Mouse (Mus musculus) layer of hippocampus, adult 9-11 months (tissue): ENCODE results near the gene Mrs2.
A peak's percentile ranks its signal among the peaks of the same experiment; 100 is the strongest.
"Not testable (repeated sequence)": the region's sequence is repeated elsewhere in the genome, so short reads cannot be mapped to it uniquely, and the experiment has no call there.

Experiments
- DNase-seq: peaks from one replicate; pipeline ENCODE4 v3.0.0; 2022

The Mrs2 gene

GRCm38 (mm10) chr13:24976384-24976783 is 43.8 kb downstream of the Mrs2 start:
- DNase-seq, result peak; percentile 80

- DNase-seq, result not testable (repeated sequence)
Measured at GRCm38 (mm10) chr13:24971776-24972175, 48.4 kb downstream of the Mrs2 start.

- no peak for DNase-seq
Measured at GRCm38 (mm10) chr13:24965846-24966201, 54.4 kb downstream of the Mrs2 start.

- no peak for DNase-seq
Measured at GRCm38 (mm10) chr13:24965130-24965845, 54.9 kb downstream of the Mrs2 start.

- no peak for DNase-seq
Measured at GRCm38 (mm10) chr13:24962119-24962518, 58.1 kb downstream of the Mrs2 start.

DNA sequence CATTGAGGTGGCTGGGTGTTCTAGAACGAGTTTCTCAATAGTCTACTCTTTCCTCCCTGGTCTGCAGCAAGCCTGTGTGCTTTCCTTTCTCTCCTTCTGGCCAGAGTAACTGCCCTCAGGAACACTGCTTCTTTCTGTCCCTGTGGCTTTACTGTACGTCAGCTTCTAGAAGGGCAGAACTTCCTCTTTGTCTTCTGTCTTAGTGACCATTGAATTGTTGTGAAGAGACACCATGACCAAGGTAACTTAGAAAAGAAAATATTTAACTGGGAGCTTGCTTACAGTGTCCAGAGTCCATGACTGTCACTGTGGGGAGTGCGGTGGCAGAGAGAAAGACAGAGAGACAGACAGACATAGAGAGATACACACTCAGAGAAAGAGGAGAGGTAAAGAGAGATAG is 60.1 kb downstream of the Mrs2 start:
- DNase-seq, result no peak

DNA sequence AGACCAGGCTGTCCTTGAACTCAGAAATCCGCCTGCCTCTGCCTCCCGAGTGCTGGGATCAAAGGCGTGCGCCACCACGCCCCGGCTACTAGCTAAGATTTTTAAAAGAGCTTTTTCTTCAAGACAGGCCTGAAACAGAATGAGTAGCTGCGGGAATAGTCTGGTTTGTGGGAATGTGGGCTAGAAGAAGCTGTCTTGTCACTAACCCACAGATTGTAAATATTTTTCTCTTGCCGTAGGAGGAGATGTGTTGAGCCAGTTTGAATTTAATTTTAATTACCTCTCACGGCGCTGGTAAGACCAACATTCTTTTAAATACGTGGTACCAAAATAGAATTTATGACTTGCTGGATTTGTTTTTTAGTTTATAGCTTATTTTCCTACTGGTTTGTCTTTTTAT is 61.5 kb downstream of the Mrs2 start:
- no peak for DNase-seq

- DNase-seq, result no peak
Measured at GRCm38 (mm10) chr13:24955500-24955899, 64.7 kb downstream of the Mrs2 start.

GRCm38 (mm10) chr13:24955091-24955490 is 65.1 kb downstream of the Mrs2 start:
- no peak for DNase-seq

- DNase-seq, result no peak
Measured at GRCm38 (mm10) chr13:24952659-24953058, 67.5 kb downstream of the Mrs2 start.

- no peak for DNase-seq
Measured at GRCm38 (mm10) chr13:24948870-24949269, 71.3 kb downstream of the Mrs2 start.

GRCm38 (mm10) chr13:24947158-24947557 is 73.0 kb downstream of the Mrs2 start:
- no peak for DNase-seq

- no peak for DNase-seq
Measured at GRCm38 (mm10) chr13:24945567-24945966, 74.6 kb downstream of the Mrs2 start.

GRCm38 (mm10) chr13:24943303-24943702 is 76.9 kb downstream of the Mrs2 start:
- no peak for DNase-seq

- peak; percentile 44 for DNase-seq
Measured at GRCm38 (mm10) chr13:24942512-24943282, 77.5 kb downstream of the Mrs2 start, which contains the start of gene Gpld1. Gene Gpld1, plus strand, starts transcription at chr13:24943152.

GRCm38 (mm10) chr13:24939472-24939871 is 80.7 kb downstream of the Mrs2 start:
- no peak for DNase-seq

DNA sequence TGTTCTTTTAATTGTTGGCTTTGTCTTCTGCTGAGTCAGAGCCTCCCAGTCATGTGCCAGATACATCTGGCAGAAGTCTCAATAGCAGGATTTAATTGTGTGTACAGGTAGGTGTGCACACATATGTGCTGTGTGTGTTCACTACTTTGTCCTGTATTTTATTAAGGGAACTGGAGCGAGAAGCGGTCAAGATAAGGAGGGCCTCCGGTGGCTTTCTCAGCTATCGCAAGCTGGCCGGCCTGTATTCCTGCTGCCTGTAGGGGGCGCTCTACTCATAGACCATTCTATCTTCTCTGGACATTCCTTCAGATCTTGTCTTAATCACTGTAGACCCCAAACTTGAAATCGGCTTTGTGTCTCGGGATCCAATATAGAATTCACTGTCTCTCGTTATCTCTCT is 81.5 kb downstream of the Mrs2 start:
- DNase-seq, result peak; percentile 66

DNA sequence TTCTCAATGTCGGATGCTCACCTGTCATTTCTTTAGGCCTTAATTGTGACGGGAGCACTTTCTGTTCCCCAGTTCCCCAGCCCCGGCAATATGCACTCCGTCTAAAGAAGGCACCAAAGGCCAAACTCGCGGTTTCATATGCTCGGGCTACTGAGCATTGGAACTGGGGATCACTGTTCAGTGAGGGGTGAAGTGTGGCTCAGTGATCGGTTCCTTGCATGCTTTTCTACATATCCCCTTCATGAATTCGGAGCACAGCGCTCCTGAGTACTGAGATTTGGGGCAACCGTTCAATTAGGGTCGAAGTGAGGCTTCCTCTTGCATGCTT is 82.4 kb downstream of the Mrs2 start:
- peak; percentile 20 for DNase-seq
